Mouse (Mus musculus): Measurements from ENCODE around the gene Zfp692. TPM values are rescaled to one million over a fixed set of nuclear protein-coding genes. Genes with fewer than 3 reads are reported as not detected.

Gene Zfp692
- polyA plus RNA-seq (2014; fragmentation: Nextera tagmentation; extraction: Ambion mirVana), result 18.3 and 19.2 TPM in 2 replicates

- Histone ChIP-seq H3K9ac (ENCODE audit: low read depth, low read length) (peak within 1 kb of the TSS; percentile 92), H3K4me1 (replicated peaks; ENCODE audit: control insufficient read depth, insufficient read depth, low read length) (peaks cover 8% of the 10 kb centered on the region), H3K4me2 (peak within 1 kb of the TSS; percentile 92), H3K27me3 (replicated peaks; ENCODE audit: control insufficient read depth, insufficient read depth, low read length) (no peaks in the 10 kb centered on the region), H3K4me3 (ENCODE audit: low read depth, low read length) (peak within 1 kb of the TSS; percentile 68), H3K9me3 (ENCODE audit: control insufficient read depth, low read length) (no peaks in the 10 kb centered on the region), H3K36me3 (ENCODE audit: control insufficient read depth, insufficient read depth, low read length) (no peaks in the 10 kb centered on the region; the same call in 1 of the 2 replicates), H3K27ac (ENCODE audit: low read depth, low read length) (peak within 1 kb of the TSS; percentile 88)
- ATAC-seq (replicated peaks; ENCODE audit: low FRiP score) (peak; percentile 58), DNase-seq (ENCODE audit: low spot score) (peak; percentile 92)
- under 1% methylated on average over 34 of the region's 34 CpGs for WGBS
Observed at GRCm38 (mm10) chr11:58306860-58307308, at the start of gene Zfp692. Gene Zfp692 (plus strand): TSS chr11:58307069.

- H3K36me3 ChIP-seq (ENCODE audit: control insufficient read depth, insufficient read depth, low read length), result no peaks in the 10 kb centered on the region
- no peaks in the 10 kb centered on the region for H3K27me3 ChIP-seq (replicated peaks; ENCODE audit: control insufficient read depth, insufficient read depth, low read length)
- no peak for ATAC-seq (replicated peaks; ENCODE audit: low FRiP score)
- no peak overlapping the region for H3K9ac ChIP-seq (ENCODE audit: low read depth, low read length)
- H3K4me3 ChIP-seq (ENCODE audit: low read depth, low read length), result no peak overlapping the region
- 81% methylated on average over 5 of the region's 5 CpGs for WGBS
- no peaks in the 10 kb centered on the region for H3K4me1 ChIP-seq (replicated peaks; ENCODE audit: control insufficient read depth, insufficient read depth, low read length)
- no peak overlapping the region for H3K27ac ChIP-seq (ENCODE audit: low read depth, low read length)
- H3K9me3 ChIP-seq (ENCODE audit: control insufficient read depth, low read length), result no peaks in the 10 kb centered on the region
- no peak for DNase-seq (ENCODE audit: low spot score)
- H3K4me2 ChIP-seq, result no peak overlapping the region
Observed at GRCm38 (mm10) chr11:58257816-58258215, 49.1 kb upstream of the Zfp692 start.

GRCm38 (mm10) chr11:58260156-58260555 lies 46.7 kb upstream of the Zfp692 start:
- H3K27ac ChIP-seq (ENCODE audit: low read depth, low read length), result no peak overlapping the region
- DNase-seq (ENCODE audit: low spot score), result no peak
- no peak overlapping the region for H3K4me2 ChIP-seq
- no peaks in the 10 kb centered on the region for H3K27me3 ChIP-seq (replicated peaks; ENCODE audit: control insufficient read depth, insufficient read depth, low read length)
- ATAC-seq (replicated peaks; ENCODE audit: low FRiP score), result no peak
- H3K4me3 ChIP-seq (ENCODE audit: low read depth, low read length), result no peak overlapping the region
- no peaks in the 10 kb centered on the region for H3K4me1 ChIP-seq (replicated peaks; ENCODE audit: control insufficient read depth, insufficient read depth, low read length)
- 74% methylated on average over 4 of the region's 4 CpGs for WGBS
- H3K9ac ChIP-seq (ENCODE audit: low read depth, low read length), result no peak overlapping the region
- no peaks in the 10 kb centered on the region for H3K9me3 ChIP-seq (ENCODE audit: control insufficient read depth, low read length)
- no peaks in the 10 kb centered on the region for H3K36me3 ChIP-seq (ENCODE audit: control insufficient read depth, insufficient read depth, low read length)

- no peak overlapping the region for H3K4me2 ChIP-seq
- H3K9me3 ChIP-seq (ENCODE audit: control insufficient read depth, low read length), result no peaks in the 10 kb centered on the region
- no peak for ATAC-seq (replicated peaks; ENCODE audit: low FRiP score)
- no peaks in the 10 kb centered on the region for H3K4me1 ChIP-seq (replicated peaks; ENCODE audit: control insufficient read depth, insufficient read depth, low read length)
- H3K27me3 ChIP-seq (replicated peaks; ENCODE audit: control insufficient read depth, insufficient read depth, low read length), result no peaks in the 10 kb centered on the region
- H3K9ac ChIP-seq (ENCODE audit: low read depth, low read length), result no peak overlapping the region
- no peak overlapping the region for H3K4me3 ChIP-seq (ENCODE audit: low read depth, low read length)
- 73% methylated on average over 4 of the region's 4 CpGs for WGBS
- no peak for DNase-seq (ENCODE audit: low spot score)
- no peak overlapping the region for H3K27ac ChIP-seq (ENCODE audit: low read depth, low read length)
- no peaks in the 10 kb centered on the region for H3K36me3 ChIP-seq (ENCODE audit: control insufficient read depth, insufficient read depth, low read length)
Observed at GRCm38 (mm10) chr11:58261826-58262225, 45.0 kb upstream of the Zfp692 start.

- Histone ChIP-seq H3K9ac (ENCODE audit: low read depth, low read length) (no peak overlapping the region), H3K9me3 (ENCODE audit: control insufficient read depth, low read length) (no peaks in the 10 kb centered on the region), H3K27me3 (replicated peaks; ENCODE audit: control insufficient read depth, insufficient read depth, low read length) (no peaks in the 10 kb centered on the region), H3K4me3 (ENCODE audit: low read depth, low read length) (no peak overlapping the region), H3K27ac (ENCODE audit: low read depth, low read length) (no peak overlapping the region), H3K4me2 (no peak overlapping the region), H3K36me3 (ENCODE audit: control insufficient read depth, insufficient read depth, low read length) (no peaks in the 10 kb centered on the region), H3K4me1 (replicated peaks; ENCODE audit: control insufficient read depth, insufficient read depth, low read length) (no peaks in the 10 kb centered on the region)
- DNase-seq (ENCODE audit: low spot score) (no peak), ATAC-seq (replicated peaks; ENCODE audit: low FRiP score) (no peak)
- WGBS, result 84% methylated on average over 3 of the region's 3 CpGs
Observed at GRCm38 (mm10) chr11:58262336-58262735, 44.5 kb upstream of the Zfp692 start.

- WGBS, result 69% methylated on average over 2 of the region's 2 CpGs
- ATAC-seq (replicated peaks; ENCODE audit: low FRiP score), result no peak
Observed at GRCm38 (mm10) chr11:58263516-58263915, 43.4 kb upstream of the Zfp692 start.

GRCm38 (mm10) chr11:58264546-58264945 lies 42.3 kb upstream of the Zfp692 start:
- ATAC-seq (replicated peaks; ENCODE audit: low FRiP score) (no peak), DNase-seq (ENCODE audit: low spot score) (no peak)
- Histone ChIP-seq H3K9me3 (ENCODE audit: control insufficient read depth, low read length) (no peaks in the 10 kb centered on the region), H3K27ac (ENCODE audit: low read depth, low read length) (no peak overlapping the region), H3K36me3 (ENCODE audit: control insufficient read depth, insufficient read depth, low read length) (no peaks in the 10 kb centered on the region), H3K4me1 (replicated peaks; ENCODE audit: control insufficient read depth, insufficient read depth, low read length) (no peaks in the 10 kb centered on the region), H3K9ac (ENCODE audit: low read depth, low read length) (no peak overlapping the region), H3K4me2 (no peak overlapping the region), H3K27me3 (replicated peaks; ENCODE audit: control insufficient read depth, insufficient read depth, low read length) (no peaks in the 10 kb centered on the region), H3K4me3 (ENCODE audit: low read depth, low read length) (no peak overlapping the region)
- whole genome bisulfite sequencing, result 78% methylated on average over 9 of the region's 9 CpGs

More at GRCm38 (mm10) chr11:58263516-58263915, 43.4 kb upstream of the Zfp692 start:
- no peak for DNase-seq (ENCODE audit: low spot score)
- no peaks in the 10 kb centered on the region for H3K36me3 ChIP-seq (ENCODE audit: control insufficient read depth, insufficient read depth, low read length)
- H3K27me3 ChIP-seq (replicated peaks; ENCODE audit: control insufficient read depth, insufficient read depth, low read length), result no peaks in the 10 kb centered on the region
- no peak overlapping the region for H3K27ac ChIP-seq (ENCODE audit: low read depth, low read length)
- no peak overlapping the region for H3K4me3 ChIP-seq (ENCODE audit: low read depth, low read length)
- no peak overlapping the region for H3K4me2 ChIP-seq
- H3K4me1 ChIP-seq (replicated peaks; ENCODE audit: control insufficient read depth, insufficient read depth, low read length), result no peaks in the 10 kb centered on the region
- H3K9me3 ChIP-seq (ENCODE audit: control insufficient read depth, low read length), result no peaks in the 10 kb centered on the region
- H3K9ac ChIP-seq (ENCODE audit: low read depth, low read length), result no peak overlapping the region

- no peak overlapping the region for H3K9ac ChIP-seq (ENCODE audit: low read depth, low read length)
- H3K4me2 ChIP-seq, result no peak overlapping the region
- whole genome bisulfite sequencing, result 78% methylated on average over 3 of the region's 3 CpGs
- H3K36me3 ChIP-seq (ENCODE audit: control insufficient read depth, insufficient read depth, low read length), result no peaks in the 10 kb centered on the region
- no peak for DNase-seq (ENCODE audit: low spot score)
- no peaks in the 10 kb centered on the region for H3K4me1 ChIP-seq (replicated peaks; ENCODE audit: control insufficient read depth, insufficient read depth, low read length)
- no peaks in the 10 kb centered on the region for H3K9me3 ChIP-seq (ENCODE audit: control insufficient read depth, low read length)
- H3K27ac ChIP-seq (ENCODE audit: low read depth, low read length), result no peak overlapping the region
- ATAC-seq (replicated peaks; ENCODE audit: low FRiP score), result no peak
- H3K27me3 ChIP-seq (replicated peaks; ENCODE audit: control insufficient read depth, insufficient read depth, low read length), result no peaks in the 10 kb centered on the region
- no peak overlapping the region for H3K4me3 ChIP-seq (ENCODE audit: low read depth, low read length)
Observed at GRCm38 (mm10) chr11:58268285-58268684, 38.6 kb upstream of the Zfp692 start.

- H3K27ac ChIP-seq (ENCODE audit: low read depth, low read length), result no peak within 1 kb of the TSS
- no peak for ATAC-seq (replicated peaks; ENCODE audit: low FRiP score)
Observed at GRCm38 (mm10) chr11:58274572-58274971, 32.3 kb upstream of the Zfp692 start, which contains the start of gene 4930438A08Rik. Gene 4930438A08Rik (plus strand): TSS chr11:58274799.

More at GRCm38 (mm10) chr11:58274572-58274971, 32.3 kb upstream of the Zfp692 start, which contains the start of gene 4930438A08Rik:
- Histone ChIP-seq H3K4me3 (ENCODE audit: low read depth, low read length) (no peak within 1 kb of the TSS), H3K9me3 (ENCODE audit: control insufficient read depth, low read length) (no peaks in the 10 kb centered on the region), H3K9ac (ENCODE audit: low read depth, low read length) (no peak within 1 kb of the TSS), H3K27me3 (replicated peaks; ENCODE audit: control insufficient read depth, insufficient read depth, low read length) (no peaks in the 10 kb centered on the region), H3K4me1 (replicated peaks; ENCODE audit: control insufficient read depth, insufficient read depth, low read length) (no peaks in the 10 kb centered on the region), H3K36me3 (ENCODE audit: control insufficient read depth, insufficient read depth, low read length) (no peaks in the 10 kb centered on the region), H3K4me2 (no peak within 1 kb of the TSS)
- no peak for DNase-seq (ENCODE audit: low spot score)
- WGBS, result 43% methylated on average over 2 of the region's 2 CpGs

Measured in liver, embryonic 11.5 days (tissue).